Mouse (Mus musculus) heart, postnatal 0 days (tissue): Measurements from ENCODE around the gene Alyref. TPM values are rescaled to one million over a fixed set of nuclear protein-coding genes. Genes with fewer than 3 reads are reported as not detected.
"Not testable (repeated sequence)": the region's sequence is repeated elsewhere in the genome, so short reads cannot be mapped to it uniquely, and the experiment has no call there.

Source experiments
- ATAC-seq: fragments of 200-750 bp; cut with Nextera tagmentation; 2 replicates; pipeline ENCODE4 v1.8.0; 2017; ENCODE audit warnings: low read depth, moderate number of reproducible peaks, moderate library complexity; ENCODE audit not compliant: insufficient read depth
- DNase-seq: peaks from one replicate; pipeline ENCODE4 v3.0.0-alpha.2; 2016; ENCODE audit warnings: low spot score
- H3K27ac ChIP-seq: fragments of 300-500 bp; sonication (generic); 2 replicates; pipeline ENCODE4 v1.5.1; 2014; ENCODE audit warnings: low read depth, mild to moderate bottlenecking
- H3K27me3 ChIP-seq: fragments of 300-500 bp; sonication (generic); 2 replicates; pipeline ENCODE4 v1.6.1; 2014; ENCODE audit warnings: low read length, mixed read lengths; ENCODE audit not compliant: control insufficient read depth, insufficient read depth
- H3K36me3 ChIP-seq: fragments of 300-500 bp; sonication (generic); replicated peaks from 2 replicates; pipeline ENCODE4 v1.6.1; 2014; ENCODE audit warnings: low read length, mixed read lengths; ENCODE audit not compliant: control insufficient read depth, insufficient read depth
- H3K4me1 ChIP-seq: fragments of 300-500 bp; sonication (generic); 2 replicates; pipeline ENCODE4 v1.6.1; 2014; ENCODE audit warnings: antibody characterized with exemption; ENCODE audit not compliant: control insufficient read depth, insufficient read depth
- H3K4me2 ChIP-seq: fragments of 300-500 bp; sonication (generic); 2 replicates; pipeline ENCODE4 v1.6.1; 2014; ENCODE audit warnings: low read depth, mild to moderate bottlenecking, low read length, moderate library complexity
- H3K4me3 ChIP-seq: fragments of 300-500 bp; sonication (generic); 2 replicates; pipeline ENCODE4 v1.5.1; 2014; ENCODE audit warnings: low read depth, low read length
- H3K9ac ChIP-seq: fragments of 300-500 bp; sonication (generic); replicated peaks from 2 replicates; pipeline ENCODE4 v1.6.1; 2014; ENCODE audit warnings: low read depth, low read length, mixed read lengths
- H3K9me3 ChIP-seq: fragments of 300-500 bp; sonication (generic); replicated peaks from 2 replicates; pipeline ENCODE4 v1.6.1; 2016; ENCODE audit warnings: low read length; ENCODE audit not compliant: control insufficient read depth
- CTCF ChIP-seq: IDR thresholded peaks from 2 replicates; pipeline ENCODE4 v1.5.1; 2016; ENCODE audit warnings: antibody characterized with exemption, control low read depth, low read depth
- EP300 ChIP-seq: IDR thresholded peaks from 2 replicates; pipeline ENCODE4 v1.6.1; 2016; ENCODE audit warnings: antibody characterized with exemption, low read depth
- WGBS: fragments of 180-500 bp; shearing (Covaris S2); extraction: QIAGEN DNeasy Blood & Tissue Kit; methylation state at CpG from one replicate; pipeline ENCODE4 v1.1.7; 2014; 5-methylcytosine and 5-hydroxymethylcytosine counted together
- polyA plus RNA-seq: library from polyadenylated mRNA; unstranded; fragments of >200 nt; fragmentation: Nextera tagmentation; extraction: Ambion mirVana; gene quantifications from 2 replicates; pipeline ENCODE4 v1.2.1, GENCODE M21; 2015
- total RNA-seq: library from RNA; depleted of rRNA; stranded (reverse); fragments of >200 nt; gene quantifications from 2 replicates; pipeline ENCODE4 v1.2.3, GENCODE M21; 2014; ENCODE audit warnings: low replicate concordance

Gene Alyref
- total and polyA plus RNA-seq, 2 experiments from 2014 or later, result 132 to 147 TPM

DNA sequence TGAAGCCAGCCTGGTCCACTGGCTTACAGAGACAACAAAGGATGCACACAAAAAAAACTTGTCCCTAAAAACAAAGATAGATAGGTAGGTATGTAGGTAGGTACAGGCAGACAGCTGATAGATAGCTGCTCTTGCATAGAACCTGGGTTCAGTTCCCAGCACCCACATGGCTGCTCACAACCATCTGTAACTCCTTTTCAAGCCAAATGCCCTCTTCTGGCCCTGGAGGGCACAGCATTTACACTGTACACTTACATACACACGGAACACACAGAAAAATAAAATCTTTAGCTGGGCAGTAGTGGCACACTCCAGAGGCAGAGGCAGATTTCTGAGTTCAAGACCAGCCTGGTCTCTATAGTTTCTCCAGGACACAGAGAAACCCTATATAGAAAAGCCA lies 14.2 kb downstream of the Alyref start:
- Histone ChIP-seq H3K9me3 (no peaks in the 10 kb centered on the region), H3K36me3 (peaks cover 51% of the 10 kb centered on the region), H3K4me2 (no peak overlapping the region), H3K4me3 (no peak overlapping the region), H3K4me1 (peaks cover 22% of the 10 kb centered on the region), H3K9ac (no peak overlapping the region), H3K27me3 (no peaks in the 10 kb centered on the region), H3K27ac (no peak overlapping the region)
- ATAC-seq (no peak), DNase-seq (no peak)
- no peak for TF ChIP-seq EP300
- no peak for TF ChIP-seq CTCF
- WGBS, result 90% methylated on average over 1 of the region's 1 CpGs

DNA sequence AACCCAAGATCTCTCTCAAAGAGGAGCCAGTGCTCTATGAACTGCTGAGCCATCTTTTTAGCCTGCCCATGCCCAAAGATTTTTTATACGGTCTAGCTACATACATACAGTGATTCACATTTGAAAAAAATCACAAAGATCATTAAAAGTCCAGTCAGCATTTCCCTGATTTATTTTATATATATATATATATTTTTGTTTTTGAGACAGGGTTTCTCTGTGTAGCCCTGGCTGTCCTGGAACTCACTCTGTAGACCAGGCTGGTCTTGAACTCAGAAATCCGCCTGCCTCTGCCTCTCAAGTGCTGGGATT lies 15.2 kb downstream of the Alyref start:
- DNase-seq, H3K9ac ChIP-seq, H3K9me3 ChIP-seq, ATAC-seq, H3K4me2 ChIP-seq, H3K4me3 ChIP-seq, H3K27me3 ChIP-seq, H3K27ac ChIP-seq: not testable (repeated sequence)
- H3K36me3 ChIP-seq, result peaks cover 51% of the 10 kb centered on the region
- peaks cover 22% of the 10 kb centered on the region for H3K4me1 ChIP-seq
- 93% methylated on average over 2 of the region's 2 CpGs for WGBS

DNA sequence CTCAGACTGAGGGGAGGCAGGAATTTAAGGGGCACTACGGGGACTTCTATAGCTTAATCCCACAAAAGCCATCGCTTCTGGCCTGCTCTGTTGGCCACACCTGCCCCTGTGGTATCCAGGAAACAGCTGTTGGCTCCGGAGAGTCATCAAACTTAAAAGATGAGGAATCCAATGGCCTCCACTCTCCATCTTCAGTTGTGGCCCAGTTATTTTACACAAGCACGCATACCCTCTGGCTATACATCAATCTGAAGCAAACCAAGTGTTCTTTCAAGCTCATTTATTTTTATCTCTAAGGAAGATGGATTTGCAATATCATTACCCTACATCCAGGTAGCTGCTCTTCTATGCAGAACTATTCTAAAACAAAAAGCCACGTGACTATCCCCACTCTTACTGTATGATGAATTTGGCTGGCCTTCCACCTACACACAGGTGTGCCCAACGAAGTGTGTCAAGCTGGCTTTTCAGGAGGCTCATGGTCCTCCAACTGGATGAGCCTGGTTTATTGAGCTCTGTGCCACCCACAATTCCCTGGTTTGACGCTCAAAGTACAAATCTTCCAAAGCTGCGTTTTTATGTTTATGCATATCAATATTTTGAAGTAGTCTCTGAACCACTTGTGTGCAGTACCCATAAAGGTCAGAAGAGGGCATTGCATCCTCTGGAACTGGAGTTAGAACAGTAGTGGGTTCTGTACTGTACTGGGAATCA lies 15.7 kb downstream of the Alyref start:
- no peaks in the 10 kb centered on the region for H3K9me3 ChIP-seq
- H3K36me3 ChIP-seq, result peaks cover 51% of the 10 kb centered on the region
- 0 out of 2 replicates have a peak overlapping the region, but pooled peaks have one; percentile 88 for H3K9ac ChIP-seq
- TF ChIP-seq CTCF (peak; percentile 42), EP300 (no peak)
- 80% methylated on average over 8 of the region's 8 CpGs for WGBS
- peak overlapping the region; percentile 90 for H3K4me2 ChIP-seq
- peaks cover 22% of the 10 kb centered on the region for H3K4me1 ChIP-seq
- H3K27ac ChIP-seq, result peak overlapping the region; percentile 91
- peak overlapping the region; percentile 69 for H3K4me3 ChIP-seq
- ATAC-seq, result no peak
- no peaks in the 10 kb centered on the region for H3K27me3 ChIP-seq
- DNase-seq, result no peak

DNA sequence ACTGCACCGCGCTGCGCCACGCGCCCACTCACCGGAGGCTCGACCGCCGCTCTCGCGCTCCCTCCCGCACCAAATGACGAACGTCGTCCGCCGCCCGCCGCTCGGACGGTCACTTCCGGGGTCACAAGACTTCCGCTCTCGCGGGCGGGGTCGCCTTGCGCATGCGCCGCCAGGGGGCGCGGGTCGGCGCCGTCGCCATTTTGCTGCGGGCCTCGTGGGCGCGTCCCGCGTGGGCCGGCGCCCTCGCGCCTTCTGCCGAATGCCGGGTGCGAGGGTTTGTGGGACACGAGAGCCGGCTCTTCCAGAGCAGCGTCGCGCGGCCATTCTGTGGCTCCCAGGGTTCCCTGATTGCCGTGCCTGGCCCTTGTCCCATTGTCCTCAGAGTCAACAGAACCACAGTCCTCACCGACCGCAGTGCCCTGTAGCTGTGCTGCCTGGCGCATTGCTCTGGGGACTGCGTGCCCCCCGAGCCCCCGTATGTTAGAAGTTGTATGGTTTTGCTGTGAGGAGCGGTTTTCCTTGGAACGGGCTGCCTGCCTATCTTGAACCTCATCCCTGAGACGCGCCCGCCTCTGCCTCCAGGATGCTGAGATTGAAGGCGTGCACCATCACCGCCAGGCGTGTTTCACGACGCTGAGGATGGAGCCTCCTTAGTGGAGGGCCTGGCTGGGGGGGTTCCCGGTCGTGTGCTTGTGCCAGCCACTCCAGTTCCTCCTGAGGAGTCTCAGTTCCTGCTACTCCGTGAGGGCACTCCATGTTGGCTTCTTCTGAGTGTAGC lies 16.5 kb downstream of the Alyref start, which contains the start of gene Arhgdia:
Gene Arhgdia (minus strand): TSS at position 135 of the 778 bp plus-strand sequence.
- H3K4me3 ChIP-seq, result peak within 1 kb of the TSS; percentile 69
- H3K9me3 ChIP-seq, result no peaks in the 10 kb centered on the region
- peak; percentile 77 for ATAC-seq
- peak within 1 kb of the TSS; percentile 91 for H3K27ac ChIP-seq
- H3K4me2 ChIP-seq, result peak within 1 kb of the TSS; percentile 90
- H3K36me3 ChIP-seq, result peaks cover 47% of the 10 kb centered on the region
- peaks cover 22% of the 10 kb centered on the region for H3K4me1 ChIP-seq
- peak; percentile 79 for DNase-seq
- peak within 1 kb of the TSS; percentile 88 for H3K9ac ChIP-seq
- TF ChIP-seq EP300, result no peak
- TF ChIP-seq CTCF, result peak; percentile 38
- WGBS, result 5% methylated on average over 67 of the region's 75 CpGs
- no peaks in the 10 kb centered on the region for H3K27me3 ChIP-seq

DNA sequence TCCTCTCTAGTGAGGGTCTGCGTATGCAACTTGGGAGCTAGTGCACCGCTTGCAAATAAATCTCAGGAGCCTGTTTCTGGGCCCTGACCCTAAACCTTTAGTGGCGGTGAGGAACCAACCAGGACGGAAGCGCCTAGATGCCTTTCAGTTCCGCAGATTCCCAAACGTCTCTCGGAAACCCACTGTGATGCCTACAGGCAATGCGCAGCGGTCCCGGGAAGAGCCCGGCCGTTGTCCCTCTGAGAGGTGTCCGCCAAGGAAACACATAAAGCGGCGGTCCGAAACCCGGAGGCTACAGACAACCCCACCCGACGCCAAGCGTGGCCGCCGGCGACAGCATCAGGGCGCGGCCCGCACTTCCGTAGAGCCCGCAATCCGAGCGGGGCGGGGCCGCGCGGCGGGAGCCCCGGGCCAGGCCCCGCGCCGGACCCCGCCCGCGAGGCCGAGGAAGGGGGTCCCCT lies 17.3 kb downstream of the Alyref start:
- Histone ChIP-seq H3K36me3 (peaks cover 41% of the 10 kb centered on the region), H3K9me3 (no peaks in the 10 kb centered on the region), H3K4me3 (peak overlapping the region; percentile 69), H3K4me1 (peaks cover 22% of the 10 kb centered on the region), H3K27ac (peak overlapping the region; percentile 91), H3K9ac (peak overlapping the region; percentile 88), H3K27me3 (no peaks in the 10 kb centered on the region), H3K4me2 (peak overlapping the region; percentile 90)
- TF ChIP-seq CTCF (no peak), EP300 (no peak)
- WGBS, result under 1% methylated on average over 27 of the region's 44 CpGs
- ATAC-seq, result peak; percentile 61
- DNase-seq, result no peak
